Mouse (Mus musculus): Measurements from ENCODE around the gene Fam198a. TPM values are rescaled to one million over a fixed set of nuclear protein-coding genes. Genes with fewer than 3 reads are reported as not detected.
A peak's percentile ranks its signal among the peaks of the same experiment; 100 is the strongest.
"Not testable (repeated sequence)": the region's sequence is repeated elsewhere in the genome, so short reads cannot be mapped to it uniquely, and the experiment has no call there.

Fam198a gene
- total RNA-seq, 2 experiments from 2014 or later: 5.8 to 6.8 TPM

GRCm38 (mm10) chr9:121982665-121983064 is 31.9 kb downstream of the Fam198a start:
- no peak for DNase-seq

GRCm38 (mm10) chr9:121983504-121983903 is 32.7 kb downstream of the Fam198a start:
- peak; percentile 80 for DNase-seq

- peak; percentile 65 to 78 for DNase-seq
Observed at GRCm38 (mm10) chr9:121984465-121985461, 34.0 kb downstream of the Fam198a start.

- no peak for DNase-seq
Observed at GRCm38 (mm10) chr9:121988910-121989309, 38.1 kb downstream of the Fam198a start.

- no peak for DNase-seq
Observed at GRCm38 (mm10) chr9:121989536-121989935, 38.7 kb downstream of the Fam198a start.

GRCm38 (mm10) chr9:121991041-121991440 is 40.3 kb downstream of the Fam198a start:
- no peak for DNase-seq

GRCm38 (mm10) chr9:121993047-121993446 is 42.3 kb downstream of the Fam198a start:
- no peak for DNase-seq

- DNase-seq: no peak
Observed at GRCm38 (mm10) chr9:121995077-121995476, 44.3 kb downstream of the Fam198a start.

GRCm38 (mm10) chr9:121995508-121996131 is 44.8 kb downstream of the Fam198a start:
- peak; percentile 85 to 88 for DNase-seq

GRCm38 (mm10) chr9:121997010-121997409 is 46.2 kb downstream of the Fam198a start, which contains the start of gene Pomgnt2:
TSS of gene Pomgnt2 (minus strand) at chr9:121997110.
- no peak for DNase-seq

- no peak for DNase-seq
Observed at GRCm38 (mm10) chr9:121997978-121998377, 47.2 kb downstream of the Fam198a start.

- no peak for DNase-seq
Observed at GRCm38 (mm10) chr9:122006175-122006574, 55.4 kb downstream of the Fam198a start.

GRCm38 (mm10) chr9:122006609-122007008 is 55.8 kb downstream of the Fam198a start:
- peak in 1 of 2 experiments; percentile 40 for DNase-seq

GRCm38 (mm10) chr9:122008876-122009275 is 58.1 kb downstream of the Fam198a start:
- no peak for DNase-seq

- DNase-seq: no peak
Observed at GRCm38 (mm10) chr9:122010751-122011150, 60.0 kb downstream of the Fam198a start.

GRCm38 (mm10) chr9:122012816-122013215 is 62.0 kb downstream of the Fam198a start:
- DNase-seq: no peak

GRCm38 (mm10) chr9:122013629-122014028 is 62.8 kb downstream of the Fam198a start:
- DNase-seq: no peak

- DNase-seq: peak; percentile 64 to 70
Observed at GRCm38 (mm10) chr9:122014241-122014667, 63.5 kb downstream of the Fam198a start.

- no peak for DNase-seq
Observed at GRCm38 (mm10) chr9:122018079-122018478, 67.3 kb downstream of the Fam198a start.

GRCm38 (mm10) chr9:122018782-122019395 is 68.1 kb downstream of the Fam198a start:
- DNase-seq: no peak

- no peak for DNase-seq
Observed at GRCm38 (mm10) chr9:122020321-122020720, 69.5 kb downstream of the Fam198a start.

- DNase-seq: not testable (repeated sequence)
Observed at GRCm38 (mm10) chr9:122021171-122021570, 70.4 kb downstream of the Fam198a start.

GRCm38 (mm10) chr9:122021581-122021980 is 70.8 kb downstream of the Fam198a start:
- DNase-seq: no peak
